Mouse (Mus musculus) hindbrain, embryonic 12.5 days (tissue): ENCODE measurements around the gene Megf8. TPM values are rescaled to one million over a fixed set of nuclear protein-coding genes. Genes with fewer than 3 reads are reported as not detected.
A peak's percentile ranks its signal among the peaks of the same experiment; 100 is the strongest.

Experiments
- ATAC-seq: fragments of 200-750 bp; cut with Nextera tagmentation; 2 replicates; pipeline ENCODE4 v1.8.0; 2017; ENCODE audit warnings: moderate TSS enrichment; ENCODE audit not compliant: low FRiP score
- H3K27ac ChIP-seq: fragments of 300-500 bp; sonication (generic); 2 replicates; pipeline ENCODE4 v1.5.1; 2016; ENCODE audit warnings: mild to moderate bottlenecking
- H3K27me3 ChIP-seq: fragments of 300-500 bp; sonication (generic); 2 replicates; pipeline ENCODE4 v1.6.1; 2016; ENCODE audit warnings: mild to moderate bottlenecking
- H3K36me3 ChIP-seq: fragments of 300-500 bp; sonication (generic); 2 replicates; pipeline ENCODE4 v1.6.1; 2016; ENCODE audit warnings: mild to moderate bottlenecking
- H3K4me1 ChIP-seq: fragments of 300-500 bp; sonication (generic); 2 replicates; pipeline ENCODE4 v1.6.1; 2016
- H3K4me2 ChIP-seq: fragments of 300-500 bp; sonication (generic); replicated peaks from 2 replicates; pipeline ENCODE4 v1.6.1; 2016; ENCODE audit warnings: mild to moderate bottlenecking
- H3K4me3 ChIP-seq: fragments of 300-500 bp; sonication (generic); 2 replicates; pipeline ENCODE4 v1.5.1; 2016; ENCODE audit warnings: mild to moderate bottlenecking
- H3K9ac ChIP-seq: fragments of 300-500 bp; sonication (generic); 2 replicates; pipeline ENCODE4 v1.6.1; 2016; ENCODE audit warnings: mild to moderate bottlenecking, moderate library complexity
- H3K9me3 ChIP-seq: fragments of 300-500 bp; sonication (generic); replicated peaks from 2 replicates; pipeline ENCODE4 v1.6.1; 2016; ENCODE audit warnings: mild to moderate bottlenecking
- WGBS: fragments of 180-500 bp; shearing (Covaris S2); methylation state at CpG from one replicate; pipeline ENCODE4 v1.1.7; 2016; 5-methylcytosine and 5-hydroxymethylcytosine counted together
- polyA plus RNA-seq: library from polyadenylated mRNA; unstranded; fragments of >200 nt; fragmentation: Nextera tagmentation; extraction: Ambion mirVana; gene quantifications from 2 replicates; pipeline ENCODE4 v1.2.1, GENCODE M21; 2016

Megf8 gene
- polyA plus RNA-seq, 1 experiment from 2014 or later: 23.0 TPM

DNA sequence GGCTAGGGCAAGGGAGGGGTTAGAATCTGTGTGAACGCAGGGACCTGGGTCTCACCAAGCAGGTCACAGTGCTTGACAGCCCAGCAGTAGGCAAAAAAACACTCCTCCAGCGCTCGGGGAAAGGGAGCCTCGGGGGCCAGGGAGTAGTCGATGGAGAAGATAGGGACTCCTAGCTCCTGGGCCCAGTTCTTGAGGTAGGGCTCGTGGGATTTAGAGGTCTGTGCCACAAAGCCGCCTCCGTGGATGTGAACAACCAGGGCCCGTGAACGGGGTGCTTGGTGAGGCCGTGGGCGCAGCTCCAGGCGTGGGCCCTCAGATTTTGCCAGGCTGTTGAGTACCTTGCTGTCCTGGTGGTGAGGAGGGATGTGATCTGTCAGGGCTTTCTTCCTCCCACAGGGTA is 67.4 kb downstream of the Megf8 start:
- H3K27me3 ChIP-seq: peaks cover 13% of the 10 kb centered on the region
- no peak overlapping the region for H3K4me2 ChIP-seq
- H3K9ac ChIP-seq: no peak overlapping the region
- peaks cover 54% of the 10 kb centered on the region for H3K36me3 ChIP-seq
- peaks cover 9% of the 10 kb centered on the region for H3K4me1 ChIP-seq
- 87% methylated on average over 13 of the region's 13 CpGs for WGBS
- H3K4me3 ChIP-seq: no peak overlapping the region
- H3K27ac ChIP-seq: no peak overlapping the region
- no peaks in the 10 kb centered on the region for H3K9me3 ChIP-seq
- no peak for ATAC-seq

DNA sequence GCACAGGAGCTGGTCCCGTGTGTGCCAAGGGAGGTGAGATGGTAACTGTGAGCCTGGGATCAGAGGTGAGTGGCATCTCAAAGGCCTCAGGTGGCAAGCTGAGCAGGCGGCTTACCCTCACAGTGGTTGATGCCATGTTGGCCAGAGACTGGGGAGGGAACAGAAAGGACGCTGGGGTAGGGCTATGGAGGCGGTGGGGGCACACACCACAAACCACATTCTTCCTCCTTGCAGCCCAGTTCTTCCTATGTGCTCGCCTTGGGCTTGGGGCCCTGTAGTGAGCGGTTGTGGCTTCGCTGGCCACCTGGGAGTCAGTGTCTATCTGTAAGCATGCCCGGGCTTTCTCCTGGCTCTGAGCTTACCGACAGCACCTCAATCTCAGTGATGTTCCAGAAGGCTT is 67.9 kb downstream of the Megf8 start:
- Histone ChIP-seq H3K27me3 (peaks cover 13% of the 10 kb centered on the region), H3K9ac (no peak overlapping the region), H3K4me3 (no peak overlapping the region), H3K4me1 (peaks cover 6% of the 10 kb centered on the region), H3K36me3 (peaks cover 54% of the 10 kb centered on the region), H3K9me3 (no peaks in the 10 kb centered on the region), H3K27ac (no peak overlapping the region), H3K4me2 (no peak overlapping the region)
- WGBS: 91% methylated on average over 9 of the region's 9 CpGs
- no peak for ATAC-seq

DNA sequence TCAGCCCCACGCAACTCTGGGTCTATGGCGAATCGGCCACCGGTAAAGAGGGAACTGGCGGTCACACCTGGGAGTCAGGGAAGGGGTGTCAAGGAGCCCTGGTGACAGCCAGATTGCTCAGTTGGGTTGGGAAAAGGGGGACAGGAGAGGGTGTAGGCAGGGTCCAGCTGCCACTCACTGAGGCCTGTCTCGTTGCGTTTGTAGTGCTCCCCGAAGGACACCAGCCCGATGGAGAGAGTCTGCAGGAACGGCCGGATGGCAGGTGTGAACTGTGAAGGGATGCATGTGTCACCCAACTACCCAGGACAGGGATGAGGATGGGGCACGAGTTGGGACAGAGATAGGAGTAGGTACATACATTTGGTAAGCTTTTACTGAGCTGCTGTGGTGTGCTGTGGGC is 68.3 kb downstream of the Megf8 start:
- ATAC-seq: no peak
- Histone ChIP-seq H3K4me1 (peaks cover 7% of the 10 kb centered on the region; the same call in 1 of the 2 replicates), H3K9ac (no peak overlapping the region), H3K36me3 (peaks cover 54% of the 10 kb centered on the region), H3K9me3 (no peaks in the 10 kb centered on the region), H3K4me3 (no peak overlapping the region), H3K27ac (no peak overlapping the region), H3K4me2 (no peak overlapping the region), H3K27me3 (peaks cover 11% of the 10 kb centered on the region)
- WGBS: 91% methylated on average over 12 of the region's 12 CpGs

DNA sequence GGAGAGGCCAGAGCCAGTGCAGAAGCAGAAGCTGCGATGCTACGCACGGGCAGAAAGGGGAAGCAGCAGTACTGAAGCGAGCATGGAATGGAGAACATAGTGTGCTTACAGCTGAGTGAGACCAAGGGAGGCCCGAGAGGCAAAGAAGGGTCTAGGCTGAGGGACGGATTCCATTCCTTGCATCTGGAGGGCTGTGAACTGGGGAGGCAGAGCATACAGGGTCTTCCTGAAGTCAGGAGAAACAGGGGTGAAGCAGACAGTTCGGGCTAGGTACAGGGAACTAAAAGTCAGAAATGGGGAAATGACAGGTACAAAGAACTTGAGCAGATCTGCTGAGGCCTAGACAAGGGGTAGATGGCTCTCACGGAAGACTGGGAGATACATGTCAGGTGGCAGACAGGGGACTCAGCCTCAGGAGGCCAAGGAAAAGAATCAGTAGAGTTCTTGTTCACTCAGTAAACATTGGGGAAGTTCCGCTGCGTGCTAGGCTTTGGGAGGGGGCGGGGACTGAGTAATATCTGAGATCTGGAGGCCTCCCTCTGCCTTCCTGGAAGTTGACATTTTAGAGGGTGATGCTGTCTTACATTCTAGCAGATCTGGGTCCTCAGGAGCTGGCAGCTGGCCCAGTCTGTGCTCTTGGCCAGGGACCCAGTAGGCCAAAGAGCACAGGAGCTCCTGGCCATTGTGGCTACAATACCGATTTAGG is 69.0 kb downstream of the Megf8 start:
- 90% methylated on average over 12 of the region's 12 CpGs for WGBS
- Histone ChIP-seq H3K27ac (no peak overlapping the region), H3K4me1 (peaks cover 12% of the 10 kb centered on the region), H3K36me3 (peaks cover 54% of the 10 kb centered on the region), H3K4me2 (no peak overlapping the region), H3K9ac (peak overlapping the region; percentile 32), H3K27me3 (peaks cover 3% of the 10 kb centered on the region; the same call in 1 of the 2 replicates), H3K9me3 (no peaks in the 10 kb centered on the region), H3K4me3 (no peak overlapping the region)
- ATAC-seq: no peak

DNA sequence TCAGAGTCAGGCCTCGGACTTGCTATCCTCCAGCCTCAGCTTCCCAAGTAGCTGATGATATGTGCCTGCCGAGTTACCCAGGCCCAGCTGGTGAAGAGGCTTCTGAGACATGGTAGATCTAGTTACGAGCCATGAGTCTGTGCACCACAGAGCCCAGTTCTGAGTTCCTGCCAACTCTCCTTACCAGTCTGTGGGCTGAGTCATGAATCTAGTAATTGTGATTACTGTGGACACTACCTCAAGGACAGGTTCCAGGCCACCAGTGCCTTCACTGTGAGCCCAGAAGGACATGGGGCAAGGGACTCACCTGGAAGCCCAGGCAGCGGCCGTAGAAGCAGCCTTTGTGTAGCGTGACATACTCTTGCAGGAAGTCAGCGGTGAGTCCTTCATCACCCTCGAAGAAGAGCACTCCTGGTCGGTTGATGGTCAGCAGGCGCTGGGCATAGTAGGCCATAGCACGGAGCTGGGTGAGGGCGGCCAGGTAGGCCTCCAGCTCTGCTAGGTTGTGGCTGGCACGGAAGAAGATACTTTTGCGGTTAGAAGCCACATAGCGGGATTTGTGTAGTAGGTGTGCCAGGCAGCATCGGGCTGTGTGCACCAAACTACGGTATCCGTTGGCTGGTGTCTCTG is 71.0 kb downstream of the Megf8 start:
- no peak for ATAC-seq
- Histone ChIP-seq H3K4me3 (no peak overlapping the region), H3K9ac (no peak overlapping the region), H3K4me2 (no peak overlapping the region), H3K36me3 (peaks cover 50% of the 10 kb centered on the region), H3K27ac (no peak overlapping the region), H3K4me1 (peaks cover 18% of the 10 kb centered on the region), H3K9me3 (no peaks in the 10 kb centered on the region), H3K27me3 (no peaks in the 10 kb centered on the region)
- 94% methylated on average over 18 of the region's 18 CpGs for WGBS

DNA sequence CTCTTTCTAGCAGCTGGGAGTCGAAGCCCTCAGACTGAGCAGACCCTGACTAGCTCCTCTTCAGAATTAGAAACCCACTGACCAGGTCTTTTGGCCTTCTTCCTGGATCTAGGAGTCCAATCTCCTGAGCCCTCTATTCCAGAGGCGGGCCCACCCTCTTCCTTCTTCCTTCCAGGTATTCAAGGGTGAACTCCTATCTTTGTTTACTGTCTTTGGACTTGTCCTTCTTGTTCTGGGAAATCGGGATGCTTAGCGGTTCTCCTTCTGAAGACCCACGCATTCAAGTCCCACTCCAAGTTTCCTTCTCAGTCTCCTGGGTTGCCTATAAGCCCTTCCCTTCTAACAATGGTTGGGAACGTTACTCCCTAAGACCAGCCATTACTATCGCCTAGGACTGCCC is 72.0 kb downstream of the Megf8 start:
- no peaks in the 10 kb centered on the region for H3K27me3 ChIP-seq
- H3K4me2 ChIP-seq: no peak overlapping the region
- peaks cover 20% of the 10 kb centered on the region for H3K4me1 ChIP-seq
- 91% methylated on average over 7 of the region's 7 CpGs for WGBS
- H3K36me3 ChIP-seq: peaks cover 40% of the 10 kb centered on the region
- no peak overlapping the region for H3K4me3 ChIP-seq
- no peak for ATAC-seq
- no peaks in the 10 kb centered on the region for H3K9me3 ChIP-seq
- no peak overlapping the region for H3K9ac ChIP-seq
- no peak overlapping the region for H3K27ac ChIP-seq

DNA sequence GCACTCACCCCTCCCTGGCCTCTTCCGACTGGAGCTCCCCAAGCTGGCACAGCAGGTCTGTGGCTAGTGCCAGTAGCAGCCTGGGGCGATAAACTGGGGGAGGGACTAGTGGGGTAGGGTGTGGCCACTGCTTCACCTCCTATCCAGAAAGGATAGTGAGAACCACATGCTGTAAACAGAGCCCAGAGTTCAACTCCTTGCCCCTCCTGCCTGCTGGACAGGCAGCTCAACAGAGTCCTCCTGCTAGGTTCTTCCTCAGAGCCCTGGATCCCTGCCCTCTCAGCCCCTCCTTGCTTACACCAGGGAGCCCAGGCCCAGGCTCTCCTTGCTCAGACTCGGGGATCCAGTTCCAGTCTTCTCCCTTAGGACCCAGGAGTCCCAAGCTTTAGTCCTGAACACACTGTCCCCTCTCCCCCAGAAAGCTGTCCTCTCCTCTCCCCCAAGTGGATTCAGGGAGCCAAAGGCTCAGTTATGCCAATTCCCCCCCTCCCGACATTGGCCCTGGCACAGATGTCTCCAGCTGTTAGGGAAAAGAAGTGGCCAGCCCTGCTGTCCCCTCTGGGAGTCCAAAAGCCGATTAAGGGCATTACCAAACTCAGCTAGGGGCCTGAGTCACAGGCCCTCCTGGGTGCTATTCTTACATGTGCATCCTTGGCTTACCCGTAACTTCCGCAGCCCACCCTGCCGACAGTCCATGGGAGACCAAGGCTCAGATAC is 73.2 kb downstream of the Megf8 start:
- Histone ChIP-seq H3K27me3 (no peaks in the 10 kb centered on the region), H3K4me3 (no peak overlapping the region), H3K9ac (no peak overlapping the region), H3K9me3 (no peaks in the 10 kb centered on the region), H3K4me1 (peaks cover 30% of the 10 kb centered on the region), H3K4me2 (no peak overlapping the region), H3K27ac (no peak overlapping the region), H3K36me3 (peaks cover 27% of the 10 kb centered on the region)
- WGBS: 45% methylated on average over 8 of the region's 8 CpGs
- no peak for ATAC-seq

DNA sequence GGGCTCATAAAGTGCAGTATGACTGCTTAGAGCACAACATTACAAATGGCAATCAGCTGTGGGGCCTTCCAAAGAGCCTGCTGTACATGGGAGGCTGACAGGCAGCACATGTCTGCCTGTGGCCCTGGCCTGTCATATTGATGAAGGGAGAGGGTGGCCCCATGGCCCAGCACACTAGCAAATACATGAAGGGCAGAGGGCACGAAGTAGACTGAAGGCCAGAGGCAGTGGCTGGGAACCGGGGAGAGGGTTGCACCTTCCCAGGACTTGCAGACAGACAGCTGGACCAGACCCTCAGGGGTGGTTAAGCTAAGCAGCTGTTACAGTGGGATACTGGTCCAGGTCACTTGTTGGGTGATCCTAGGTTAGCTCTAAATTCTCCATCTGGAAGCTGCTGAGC is 74.0 kb downstream of the Megf8 start:
- Histone ChIP-seq H3K4me3 (no peak overlapping the region), H3K27ac (no peak overlapping the region), H3K4me1 (peaks cover 30% of the 10 kb centered on the region), H3K36me3 (peaks cover 19% of the 10 kb centered on the region), H3K9me3 (no peaks in the 10 kb centered on the region), H3K4me2 (no peak overlapping the region), H3K9ac (0 out of 2 replicates have a peak overlapping the region, but pooled peaks have one; percentile 20), H3K27me3 (no peaks in the 10 kb centered on the region)
- 56% methylated on average over 2 of the region's 2 CpGs for WGBS
- ATAC-seq: no peak

DNA sequence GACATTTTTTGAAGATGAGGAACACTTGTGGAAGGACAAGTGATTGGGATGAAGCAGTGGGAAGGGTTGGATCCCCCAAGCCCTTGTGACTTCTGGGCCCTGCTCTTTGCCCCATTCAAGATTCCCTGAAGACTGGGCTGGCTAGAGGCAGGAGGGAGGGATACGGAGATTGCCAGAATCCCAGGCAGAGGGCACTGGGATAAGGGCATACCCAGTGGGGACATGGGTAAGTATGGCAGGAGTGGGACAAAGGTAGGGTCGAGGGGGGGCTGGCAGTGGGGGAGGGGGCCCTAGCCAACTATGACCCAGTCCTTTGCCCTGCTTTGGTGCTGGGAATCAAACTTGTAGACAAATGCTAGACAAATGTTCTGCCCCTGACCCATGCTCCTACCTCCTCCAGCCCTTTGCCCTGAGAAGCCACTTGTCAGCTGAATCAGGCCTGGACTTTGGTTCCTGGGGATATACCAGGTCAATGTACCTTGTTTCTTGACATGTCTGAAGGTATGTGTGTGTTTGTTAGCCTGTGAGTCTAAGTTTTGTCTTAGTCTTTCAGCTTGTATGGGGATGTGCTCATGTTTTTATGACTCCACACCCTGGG is 75.0 kb downstream of the Megf8 start:
- peaks cover 14% of the 10 kb centered on the region for H3K36me3 ChIP-seq
- H3K9me3 ChIP-seq: no peaks in the 10 kb centered on the region
- no peaks in the 10 kb centered on the region for H3K27me3 ChIP-seq
- H3K4me2 ChIP-seq: no peak overlapping the region
- 81% methylated on average over 2 of the region's 2 CpGs for WGBS
- H3K4me1 ChIP-seq: peaks cover 30% of the 10 kb centered on the region
- H3K27ac ChIP-seq: no peak overlapping the region
- no peak overlapping the region for H3K4me3 ChIP-seq
- no peak for ATAC-seq
- no peak overlapping the region for H3K9ac ChIP-seq

DNA sequence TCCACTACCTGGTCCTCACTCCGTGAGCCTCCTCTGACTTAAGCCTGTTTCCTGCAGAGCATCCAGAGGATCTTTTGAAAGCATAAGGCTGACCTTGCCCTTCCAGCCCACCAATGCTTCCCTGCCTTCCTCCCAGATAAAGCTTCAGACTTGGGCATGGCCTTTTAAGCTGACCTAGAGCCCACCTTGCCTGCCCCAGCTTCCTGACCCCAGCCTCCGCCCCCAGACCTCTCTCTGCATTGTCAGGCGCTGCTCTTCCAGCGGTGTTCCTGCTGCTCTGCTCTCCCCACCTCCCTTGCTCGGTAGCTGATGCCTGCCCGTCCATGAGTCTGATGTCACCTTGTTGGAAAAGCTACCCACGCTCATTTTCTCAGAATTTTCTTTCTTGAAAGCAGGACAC is 75.9 kb downstream of the Megf8 start:
- H3K4me2 ChIP-seq: no peak overlapping the region
- no peaks in the 10 kb centered on the region for H3K27me3 ChIP-seq
- H3K4me3 ChIP-seq: no peak overlapping the region
- H3K9me3 ChIP-seq: no peaks in the 10 kb centered on the region
- peaks cover 5% of the 10 kb centered on the region for H3K36me3 ChIP-seq
- H3K9ac ChIP-seq: no peak overlapping the region
- ATAC-seq: no peak
- peaks cover 30% of the 10 kb centered on the region for H3K4me1 ChIP-seq
- H3K27ac ChIP-seq: no peak overlapping the region
- 45% methylated on average over 7 of the region's 7 CpGs for WGBS

DNA sequence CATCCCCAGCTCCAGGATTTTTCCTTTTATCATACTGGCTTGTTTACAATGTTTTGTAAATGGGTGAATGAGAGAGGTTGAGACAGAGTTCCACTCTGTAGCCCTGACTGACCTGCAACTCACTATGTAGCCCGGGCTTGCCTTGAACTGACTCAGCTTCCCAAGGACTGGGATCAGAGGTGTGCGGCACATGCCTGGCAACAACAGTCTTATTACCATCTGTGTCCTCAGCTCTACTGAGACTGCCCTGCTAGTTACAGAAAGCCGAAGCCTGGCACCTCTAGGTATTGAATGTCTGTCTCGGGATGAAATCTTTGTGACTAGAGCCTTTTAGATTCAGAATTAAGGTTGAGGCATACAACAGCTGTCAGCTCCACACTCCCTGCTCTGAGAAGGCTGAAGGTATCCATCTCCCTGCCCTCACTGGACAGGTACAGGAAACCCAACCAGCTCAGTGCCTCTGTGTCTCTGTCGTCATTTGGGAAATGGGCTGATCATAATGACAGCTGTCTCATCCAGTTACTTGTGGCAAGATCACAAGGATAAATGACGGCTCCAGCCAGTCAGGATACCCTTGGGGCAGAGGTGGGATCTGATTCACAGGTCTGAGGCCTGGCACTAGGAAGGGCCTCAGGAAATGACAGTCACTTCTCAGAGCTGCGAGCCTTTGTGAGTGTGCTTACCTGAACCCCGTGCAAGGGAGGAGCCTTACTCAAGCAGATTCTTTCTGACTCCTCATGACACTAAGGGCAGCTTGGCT is 76.7 kb downstream of the Megf8 start:
- Histone ChIP-seq H3K4me1 (peaks cover 30% of the 10 kb centered on the region), H3K4me2 (peak overlapping the region; percentile 75; the same call in 1 of the 2 replicates), H3K4me3 (no peak overlapping the region)

DNA sequence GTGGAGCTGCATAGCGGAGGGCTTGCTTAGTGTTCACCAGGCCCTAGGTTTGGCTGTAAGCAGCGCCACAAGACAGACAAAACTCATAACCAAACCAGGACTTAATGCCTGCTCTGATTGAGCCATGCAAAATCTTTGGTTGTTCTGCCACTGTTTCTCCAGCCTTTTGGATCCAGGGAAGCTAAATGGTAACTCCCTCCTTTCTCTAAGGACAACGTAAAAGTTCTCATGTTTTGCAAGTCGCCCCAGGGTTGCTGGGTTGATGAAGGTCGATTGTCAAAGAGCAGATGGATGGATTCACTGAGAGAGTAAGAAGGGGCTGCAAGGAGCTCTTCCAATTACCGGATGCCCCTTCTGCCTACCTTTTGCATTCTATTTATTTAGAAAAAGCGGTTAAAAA is 77.8 kb downstream of the Megf8 start:
- peak overlapping the region; percentile 62 for H3K4me3 ChIP-seq
- H3K9ac ChIP-seq: peak overlapping the region; percentile 76
- H3K4me2 ChIP-seq: peak overlapping the region; percentile 75
- WGBS: 19% methylated on average over 7 of the region's 7 CpGs
- no peaks in the 10 kb centered on the region for H3K27me3 ChIP-seq
- no peak for ATAC-seq
- no peak overlapping the region for H3K27ac ChIP-seq
- no peaks in the 10 kb centered on the region for H3K9me3 ChIP-seq
- no peaks in the 10 kb centered on the region for H3K36me3 ChIP-seq
- H3K4me1 ChIP-seq: peaks cover 30% of the 10 kb centered on the region

More for the DNA sequence above, 76.7 kb downstream of the Megf8 start:
- no peaks in the 10 kb centered on the region for H3K27me3 ChIP-seq
- H3K36me3 ChIP-seq: no peaks in the 10 kb centered on the region
- ATAC-seq: no peak
- no peaks in the 10 kb centered on the region for H3K9me3 ChIP-seq
- no peak overlapping the region for H3K9ac ChIP-seq
- 75% methylated on average over 8 of the region's 8 CpGs for WGBS
- H3K27ac ChIP-seq: no peak overlapping the region
